Mouse (Mus musculus): ENCODE measurements around the gene Mgat5.

- TF ChIP-seq ZNF384 (IDR thresholded peaks at IDR 0.05; ENCODE audit: low read depth, low read length) = no peak
- TF ChIP-seq MAFK (IDR thresholded peaks at IDR 0.05; ENCODE audit: insufficient read depth, low read depth, low read length) = no peak
- TF ChIP-seq CHD2 (IDR thresholded peaks at IDR 0.05; ENCODE audit: low read depth, low read length) = no peak
Observed at GRCm38 (mm10) chr1:127173448-127173847, 31.4 kb upstream of the Mgat5 start.
